24 mouse cellular contexts compared by ENCODE assay signal in genomic region chr8:12483551-12483950, GRCm38 (mm10).
"Had no signal": no experiment of that assay in that cellular context is flagged by ENCODE, and none has a peak within 500 bp of the region (broad histone marks: within the 10 kb centered on the region; RNA-seq: fewer than 3 reads in every experiment).

No protein-coding gene starts in this region.

- H3K9ac ChIP-seq: heart, embryonic 13.5 days; heart, embryonic 15.5 days; hindbrain, embryonic 13.5 days; hindbrain, embryonic 15.5 days; limb, embryonic 13.5 days; limb, embryonic 15.5 days; liver, embryonic 13.5 days; liver, embryonic 15.5 days had no signal

- H3K9me3 ChIP-seq: heart, embryonic 13.5 days; heart, embryonic 15.5 days; hindbrain, embryonic 13.5 days; hindbrain, embryonic 15.5 days; limb, embryonic 13.5 days; limb, embryonic 15.5 days; liver, embryonic 13.5 days; liver, embryonic 15.5 days had no signal

- H3K4me3 ChIP-seq: heart, adult 2 months; heart, embryonic 13.5 days; heart, embryonic 15.5 days; hindbrain, embryonic 13.5 days; hindbrain, embryonic 15.5 days; limb, embryonic 13.5 days; limb, embryonic 15.5 days; liver, embryonic 13.5 days; liver, embryonic 15.5 days had no signal

- H3K27ac ChIP-seq: heart, adult 2 months; heart, embryonic 13.5 days; heart, embryonic 15.5 days; hindbrain, embryonic 13.5 days; hindbrain, embryonic 15.5 days; hindbrain, postnatal 0 days; kidney, postnatal 0 days; limb, embryonic 13.5 days; limb, embryonic 15.5 days; liver, embryonic 13.5 days; liver, embryonic 15.5 days had no signal

- H3K4me1 ChIP-seq: heart, embryonic 13.5 days; heart, embryonic 15.5 days; limb, embryonic 13.5 days; limb, embryonic 15.5 days; liver, embryonic 13.5 days; liver, embryonic 15.5 days had no signal

- H3K36me3 ChIP-seq: heart, embryonic 13.5 days; heart, embryonic 15.5 days; hindbrain, embryonic 13.5 days; hindbrain, embryonic 15.5 days; limb, embryonic 13.5 days; limb, embryonic 15.5 days; liver, embryonic 13.5 days; liver, embryonic 15.5 days had no signal

- DNase-seq: gastrocnemius, postnatal 14 days; gastrocnemius, postnatal 36 days; heart, adult 11 months; heart, adult 2 months; heart, postnatal 14 days; heart, postnatal 36 days; layer of hippocampus, adult 9-11 months; layer of hippocampus, postnatal 36 days; left cerebral cortex, postnatal 4 days; liver, embryonic 13.5 days; lung, adult 18-20 months had no signal

- ATAC-seq: forebrain, embryonic 16.5 days; hindbrain, postnatal 0 days; intestine, embryonic 16.5 days had no signal

- H3K4me2 ChIP-seq: heart, embryonic 11.5 days; heart, embryonic 13.5 days; heart, embryonic 15.5 days; hindbrain, embryonic 13.5 days; hindbrain, embryonic 15.5 days; limb, embryonic 13.5 days; limb, embryonic 15.5 days; liver, embryonic 11.5 days; liver, embryonic 13.5 days; liver, embryonic 15.5 days had no signal
